Mouse (Mus musculus) limb, embryonic 13.5 days (tissue): ENCODE measurements at regions not wholly inside any gene's neighbourhood (a gene's known extent, or its start where the extent isn't known, plus 50 kb on each side); places are given as distances from the start of the nearest gene placed in this dataset.

Experiments used
- ATAC-seq: fragments of 200-750 bp; cut with Nextera tagmentation; 2 replicates; pipeline ENCODE4 v1.8.0; 2017; ENCODE audit warnings: low read depth, moderate number of reproducible peaks, moderate TSS enrichment; ENCODE audit not compliant: low FRiP score
- H3K27ac ChIP-seq: fragments of 300-500 bp; sonication (generic); 2 replicates; pipeline ENCODE4 v1.5.1; 2015; ENCODE audit warnings: inconsistent platforms, mild to moderate bottlenecking, moderate library complexity
- H3K27me3 ChIP-seq: fragments of 300-500 bp; sonication (generic); 2 replicates; pipeline ENCODE4 v1.6.1; 2015; ENCODE audit warnings: mild to moderate bottlenecking, inconsistent platforms
- H3K36me3 ChIP-seq: fragments of 300-500 bp; sonication (generic); 2 replicates; pipeline ENCODE4 v1.6.1; 2015; ENCODE audit warnings: inconsistent platforms, mild to moderate bottlenecking, moderate library complexity
- H3K4me1 ChIP-seq: fragments of 300-500 bp; sonication (generic); 2 replicates; pipeline ENCODE4 v1.6.1; 2015; ENCODE audit warnings: inconsistent platforms
- H3K4me2 ChIP-seq: fragments of 300-500 bp; sonication (generic); replicated peaks from 2 replicates; pipeline ENCODE4 v1.6.1; 2015; ENCODE audit warnings: inconsistent platforms, mild to moderate bottlenecking, moderate library complexity
- H3K4me3 ChIP-seq: fragments of 300-500 bp; sonication (generic); 2 replicates; pipeline ENCODE4 v1.5.1; 2015; ENCODE audit warnings: moderate library complexity, mild to moderate bottlenecking, inconsistent platforms
- H3K9ac ChIP-seq: fragments of 300-500 bp; sonication (generic); 2 replicates; pipeline ENCODE4 v1.6.1; 2015; ENCODE audit warnings: mild to moderate bottlenecking, inconsistent platforms
- H3K9me3 ChIP-seq: fragments of 300-500 bp; sonication (generic); 2 replicates; pipeline ENCODE4 v1.6.1; 2016; ENCODE audit warnings: inconsistent platforms
- WGBS: fragments of 180-500 bp; shearing (Covaris S2); methylation state at CpG from one replicate; pipeline ENCODE4 v1.1.7; 2015; 5-methylcytosine and 5-hydroxymethylcytosine counted together

GRCm38 (mm10) chr3:117440294-117440693 lies 79.6 kb upstream of the Plppr4 start:
- 60% methylated on average over 4 of the region's 4 CpGs for WGBS

GRCm38 (mm10) chr3:117438473-117439114 lies 77.9 kb upstream of the Plppr4 start:
- no peak overlapping the region for H3K4me3 ChIP-seq
- H3K4me2 ChIP-seq, result no peak overlapping the region
- ATAC-seq, result peak; percentile 78
- H3K9ac ChIP-seq, result no peak overlapping the region
- no peak overlapping the region for H3K27ac ChIP-seq
- H3K9me3 ChIP-seq, result no peaks in the 10 kb centered on the region
- no peaks in the 10 kb centered on the region for H3K4me1 ChIP-seq
- 18% methylated on average over 11 of the region's 11 CpGs for WGBS
- no peaks in the 10 kb centered on the region for H3K27me3 ChIP-seq
- no peaks in the 10 kb centered on the region for H3K36me3 ChIP-seq

More at GRCm38 (mm10) chr3:117440294-117440693, 79.6 kb upstream of the Plppr4 start:
- Histone ChIP-seq H3K4me3 (no peak overlapping the region), H3K9ac (no peak overlapping the region), H3K4me1 (no peaks in the 10 kb centered on the region), H3K4me2 (no peak overlapping the region), H3K27me3 (no peaks in the 10 kb centered on the region), H3K36me3 (no peaks in the 10 kb centered on the region), H3K27ac (no peak overlapping the region), H3K9me3 (no peaks in the 10 kb centered on the region)
- no peak for ATAC-seq

GRCm38 (mm10) chr3:117424526-117424925 lies 63.9 kb upstream of the Plppr4 start:
- ATAC-seq, result no peak
- Histone ChIP-seq H3K27me3 (no peaks in the 10 kb centered on the region), H3K4me1 (no peaks in the 10 kb centered on the region), H3K27ac (no peak overlapping the region), H3K4me3 (no peak overlapping the region), H3K36me3 (no peaks in the 10 kb centered on the region), H3K9me3 (no peaks in the 10 kb centered on the region), H3K4me2 (no peak overlapping the region), H3K9ac (no peak overlapping the region)
- WGBS, result 65% methylated on average over 1 of the region's 1 CpGs

GRCm38 (mm10) chr3:117412896-117413747 lies 52.4 kb upstream of the Plppr4 start:
- no peaks in the 10 kb centered on the region for H3K27me3 ChIP-seq
- no peak overlapping the region for H3K27ac ChIP-seq
- H3K9ac ChIP-seq, result no peak overlapping the region
- H3K4me3 ChIP-seq, result no peak overlapping the region
- 81% methylated on average over 4 of the region's 4 CpGs for WGBS
- no peak overlapping the region for H3K4me2 ChIP-seq
- no peaks in the 10 kb centered on the region for H3K4me1 ChIP-seq
- H3K9me3 ChIP-seq, result no peaks in the 10 kb centered on the region
- ATAC-seq, result no peak
- no peaks in the 10 kb centered on the region for H3K36me3 ChIP-seq
